Mouse (Mus musculus) myocyte (in vitro differentiated cells): ENCODE measurements around the gene Clec16a.

Source experiments
- CEBPB ChIP-seq: IDR thresholded peaks from 2 replicates; pipeline ENCODE4 v1.6.1; 2011; ENCODE audit warnings: mild to moderate bottlenecking, moderate library complexity; ENCODE audit not compliant: poor library complexity, insufficient read depth, severe bottlenecking
- MAX ChIP-seq: IDR thresholded peaks from one replicate; pipeline ENCODE4 v1.6.1; 2011; ENCODE audit warnings: low read depth, mild to moderate bottlenecking, control low read depth
- POLR2A ChIP-seq: IDR thresholded peaks from one replicate; pipeline ENCODE4 v1.6.1; 2011; ENCODE audit warnings: low read depth, mild to moderate bottlenecking, control low read depth, moderate library complexity; ENCODE audit not compliant: insufficient read length
- SRF ChIP-seq: IDR thresholded peaks from one replicate; pipeline ENCODE4 v1.6.1; 2011; ENCODE audit warnings: low read depth; ENCODE audit not compliant: control insufficient read depth, insufficient read length

GRCm38 (mm10) chr16:10675612-10676011 lies 130.5 kb downstream of the Clec16a start:
- TF ChIP-seq CEBPB: no peak
- no peak for TF ChIP-seq POLR2A
- TF ChIP-seq MAX: no peak
- TF ChIP-seq SRF: no peak
